Comparison of ENCODE assay signal across 20 mouse cellular contexts in the genomic region with DNA sequence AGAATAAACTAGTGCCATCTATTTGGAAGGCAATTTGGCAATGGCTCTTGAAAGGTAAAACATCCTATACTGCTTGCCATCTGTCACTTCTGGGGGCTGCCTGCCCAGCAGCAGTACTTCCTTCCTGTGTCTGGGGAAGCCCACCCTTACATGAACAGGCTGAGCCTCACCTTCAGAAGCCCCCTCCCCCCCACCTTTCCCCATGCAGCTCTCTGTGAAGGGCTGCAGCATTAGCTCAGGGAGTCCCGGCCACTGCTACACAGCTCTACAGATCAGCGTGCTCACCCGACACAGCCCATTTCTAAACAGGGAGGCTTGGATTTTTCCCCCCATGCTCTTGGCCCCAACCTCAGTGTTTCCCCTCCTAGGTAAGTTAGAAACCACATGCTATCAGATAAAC. TPM values are rescaled to one million over a fixed set of nuclear protein-coding genes. Genes with fewer than 3 reads are reported as not detected.
DNase-seq lines count a peak whose midpoint lies in the region; ATAC-seq lines count a peak whose summit lies in the region.
"Had no signal": no experiment of that assay in that cellular context is flagged by ENCODE, and none has a peak within 500 bp of the region (broad histone marks: within the 10 kb centered on the region; RNA-seq: fewer than 3 reads in every experiment).

No protein-coding gene starts in this region.

- no peak overlapping the region for H3K4me3 ChIP-seq in heart, embryonic 11.5 days (ENCODE audit: low read depth, low read length)
- H3K4me3 ChIP-seq in hindbrain, embryonic 12.5 days = no peak overlapping the region
- no peak overlapping the region for H3K4me3 ChIP-seq in hindbrain, embryonic 14.5 days (replicated peaks; ENCODE audit: low read length)
- H3K4me3 ChIP-seq: embryonic facial prominence, embryonic 13.5 days; embryonic facial prominence, embryonic 15.5 days; erythroblast, embryonic 14.5 days; forebrain, embryonic 10.5 days; forebrain, embryonic 12.5 days had no signal

- no peak overlapping the region for H3K27ac ChIP-seq in heart, embryonic 11.5 days (ENCODE audit: low read depth, low read length)
- H3K27ac ChIP-seq in hindbrain, embryonic 12.5 days = no peak overlapping the region
- no peak overlapping the region for H3K27ac ChIP-seq in hindbrain, embryonic 14.5 days
- H3K27ac ChIP-seq: embryonic facial prominence, embryonic 13.5 days; embryonic facial prominence, embryonic 15.5 days; forebrain, embryonic 10.5 days; forebrain, embryonic 12.5 days had no signal

- H3K36me3 ChIP-seq in heart, embryonic 11.5 days (ENCODE audit: control insufficient read depth, insufficient read depth, low read length) = peaks cover 25% of the 10 kb centered on the region
- H3K36me3 ChIP-seq in hindbrain, embryonic 12.5 days = peaks cover 64% of the 10 kb centered on the region
- H3K36me3 ChIP-seq in hindbrain, embryonic 14.5 days (replicated peaks; ENCODE audit: control insufficient read depth, insufficient read depth) = peaks cover 90% of the 10 kb centered on the region

- H3K4me2 ChIP-seq in heart, embryonic 11.5 days = no peak overlapping the region
- H3K4me2 ChIP-seq in hindbrain, embryonic 12.5 days (replicated peaks) = no peak overlapping the region
- H3K4me2 ChIP-seq in hindbrain, embryonic 14.5 days (replicated peaks) = no peak overlapping the region
- H3K4me2 ChIP-seq: embryonic facial prominence, embryonic 13.5 days; embryonic facial prominence, embryonic 15.5 days; forebrain, embryonic 12.5 days had no signal

- WGBS in heart, embryonic 11.5 days (ENCODE audit: insufficient replicate concordance) = 93% methylated on average over 3 of the region's 3 CpGs
- 97% methylated on average over 3 of the region's 3 CpGs for WGBS in hindbrain, embryonic 12.5 days
- WGBS in hindbrain, embryonic 14.5 days = 98% methylated on average over 3 of the region's 3 CpGs

- peak; percentile 74 for DNase-seq in heart, adult 11 months
- no peak for DNase-seq in hindbrain, embryonic 14.5 days (ENCODE audit: low spot score)
- DNase-seq: adrenal gland, adult 2 months; adrenal gland, postnatal 10 days; adrenal gland, postnatal 25 days; cerebellum, adult 11 months; cerebellum, adult 18-20 months; cerebellum, adult 8-10 months; cerebellum, adult 9-11 months; cerebellum, postnatal 14 days; cerebellum, postnatal 36 days; embryo, embryonic 11 days had no signal

- H3K27me3 ChIP-seq in heart, embryonic 11.5 days (ENCODE audit: control insufficient read depth, insufficient read depth, low read length) = no peaks in the 10 kb centered on the region
- no peaks in the 10 kb centered on the region for H3K27me3 ChIP-seq in hindbrain, embryonic 12.5 days
- H3K27me3 ChIP-seq in hindbrain, embryonic 14.5 days (ENCODE audit: control insufficient read depth, insufficient read depth, low read length) = no peaks in the 10 kb centered on the region
- H3K27me3 ChIP-seq: embryonic facial prominence, embryonic 13.5 days; embryonic facial prominence, embryonic 15.5 days; forebrain, embryonic 12.5 days had no signal

- no peaks in the 10 kb centered on the region for H3K9me3 ChIP-seq in heart, embryonic 11.5 days (replicated peaks; ENCODE audit: control insufficient read depth, low read length)
- no peaks in the 10 kb centered on the region for H3K9me3 ChIP-seq in hindbrain, embryonic 12.5 days (replicated peaks)
- no peaks in the 10 kb centered on the region for H3K9me3 ChIP-seq in hindbrain, embryonic 14.5 days (ENCODE audit: control insufficient read depth, low read length)
- H3K9me3 ChIP-seq: embryonic facial prominence, embryonic 13.5 days; embryonic facial prominence, embryonic 15.5 days; forebrain, embryonic 10.5 days; forebrain, embryonic 12.5 days had no signal

- ATAC-seq in heart, embryonic 11.5 days (replicated peaks; ENCODE audit: insufficient number of reproducible peaks, low FRiP score, low TSS enrichment) = no peak
- ATAC-seq in hindbrain, embryonic 12.5 days (ENCODE audit: low FRiP score) = no peak
- no peak for ATAC-seq in hindbrain, embryonic 14.5 days (ENCODE audit: low FRiP score)
- ATAC-seq: forebrain, embryonic 16.5 days had no signal

- no peak overlapping the region for H3K9ac ChIP-seq in heart, embryonic 11.5 days (ENCODE audit: low read depth, low read length)
- H3K9ac ChIP-seq in hindbrain, embryonic 12.5 days = 0 out of 2 replicates have a peak overlapping the region, but pooled peaks have one; percentile 27
- no peak overlapping the region for H3K9ac ChIP-seq in hindbrain, embryonic 14.5 days
- H3K9ac ChIP-seq: embryonic facial prominence, embryonic 13.5 days; embryonic facial prominence, embryonic 15.5 days; forebrain, embryonic 12.5 days had no signal

- H3K4me1 ChIP-seq in heart, embryonic 11.5 days (ENCODE audit: control insufficient read depth, insufficient read depth, low read length) = no peaks in the 10 kb centered on the region
- H3K4me1 ChIP-seq in hindbrain, embryonic 12.5 days = no peaks in the 10 kb centered on the region
- no peaks in the 10 kb centered on the region for H3K4me1 ChIP-seq in hindbrain, embryonic 14.5 days (replicated peaks; ENCODE audit: control insufficient read depth, insufficient read depth, low read length)
- H3K4me1 ChIP-seq: embryonic facial prominence, embryonic 13.5 days; embryonic facial prominence, embryonic 15.5 days; forebrain, embryonic 10.5 days; forebrain, embryonic 12.5 days had no signal

RNA-seq across cellular contexts. Expression of a gene that starts 14.4 kb away (rescaled TPM):
- 254 and 263 TPM in 2 replicates for polyA plus RNA-seq in heart, embryonic 11.5 days (2014; fragmentation: Nextera tagmentation; extraction: Ambion mirVana)
- polyA plus RNA-seq in hindbrain, embryonic 12.5 days (2016; fragmentation: Nextera tagmentation; extraction: Ambion mirVana) = 267 and 272 TPM in 2 replicates
- 291 and 305 TPM in 2 replicates for polyA plus RNA-seq in hindbrain, embryonic 14.5 days (2014; fragmentation: Nextera tagmentation; extraction: Ambion mirVana)
